ENCODE assay signal across 7 mouse cellular contexts in the genomic region with DNA sequence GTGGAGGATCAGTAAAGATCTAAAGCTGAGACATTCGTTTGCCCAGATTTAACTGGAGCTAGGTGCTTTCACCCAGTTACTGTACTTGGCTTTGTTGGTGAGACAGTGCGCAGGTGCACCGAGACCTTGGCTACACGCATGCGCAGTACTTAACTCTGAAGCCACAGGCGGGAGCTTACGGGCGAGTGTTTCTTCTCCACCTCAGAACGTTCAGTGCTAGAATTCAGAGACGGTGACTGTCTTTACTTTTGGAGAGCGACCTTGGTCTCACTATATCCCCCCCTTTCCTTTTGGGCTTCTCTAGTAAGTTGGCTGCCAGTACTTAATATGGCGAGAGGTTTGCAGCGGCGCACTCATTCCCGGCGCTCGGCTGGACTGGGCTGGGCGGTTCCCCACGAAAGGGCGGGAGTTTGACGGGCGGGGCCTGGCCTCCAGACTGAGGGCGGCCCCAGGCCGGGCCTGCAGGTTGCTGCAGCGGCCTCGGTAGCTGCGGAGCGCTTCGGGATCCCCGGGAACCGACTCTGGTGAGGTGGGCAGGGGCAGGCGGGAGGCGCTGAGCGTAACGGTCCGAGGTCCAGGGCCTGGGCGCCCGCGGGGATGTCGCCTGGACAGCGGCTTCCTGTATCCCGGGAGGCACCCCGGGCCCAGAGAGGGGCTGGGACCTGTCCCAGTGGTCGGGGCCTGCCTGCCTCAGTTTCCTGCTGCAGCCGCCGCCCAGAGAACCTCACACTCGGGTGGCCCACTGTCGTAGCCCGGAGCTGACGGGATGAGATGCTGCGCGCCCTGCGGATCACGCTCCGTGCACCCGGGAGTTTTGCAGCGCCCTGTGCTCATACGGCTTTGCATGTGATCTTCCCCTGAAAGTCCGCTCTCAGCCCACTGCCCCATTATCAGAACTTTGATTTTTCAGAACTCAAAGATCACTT. TPM values are rescaled to one million over a fixed set of nuclear protein-coding genes. Genes with fewer than 3 reads are reported as not detected.
DNase-seq lines count a peak whose midpoint lies in the region; ATAC-seq lines count a peak whose summit lies in the region.

Gene Cep250 (plus strand): TSS at position 325 of the 926 bp plus-strand sequence.

- under 1% methylated on average over 55 of the region's 59 CpGs for WGBS in embryonic facial prominence, embryonic 11.5 days
- WGBS in limb, embryonic 11.5 days, result under 1% methylated on average over 59 of the region's 59 CpGs
- WGBS in midbrain, embryonic 14.5 days, result under 1% methylated on average over 59 of the region's 59 CpGs

- peak; percentile 92 for ATAC-seq in embryonic facial prominence, embryonic 11.5 days (replicated peaks; ENCODE audit: insufficient number of reproducible peaks, low FRiP score, low TSS enrichment, low read depth)
- ATAC-seq in limb, embryonic 11.5 days (ENCODE audit: insufficient number of reproducible peaks, low FRiP score, low TSS enrichment, low read depth), result peak; percentile 95
- peak; percentile 95 for ATAC-seq in midbrain, embryonic 14.5 days (ENCODE audit: low FRiP score, low TSS enrichment)

- peak; percentile 96 for DNase-seq in adrenal gland, postnatal 14 days
- peak; percentile 95 for DNase-seq in embryonic facial prominence, embryonic 11.5 days (ENCODE audit: low spot score)
- DNase-seq in heart, adult 11 months, result peak; percentile 99
- DNase-seq in kidney, adult 18-20 months, result peak; percentile 92
- peak; percentile 94 for DNase-seq in limb, embryonic 11.5 days (ENCODE audit: low spot score)
- peak; percentile 95 for DNase-seq in midbrain, embryonic 14.5 days
- DNase-seq in spleen, adult 18-20 months, result peak; percentile 83 to 84

- no peaks in the 10 kb centered on the region for H3K9me3 ChIP-seq in embryonic facial prominence, embryonic 11.5 days (replicated peaks; ENCODE audit: control insufficient read depth, low read length)
- H3K9me3 ChIP-seq in limb, embryonic 11.5 days (ENCODE audit: control insufficient read depth, low read length), result no peaks in the 10 kb centered on the region
- no peaks in the 10 kb centered on the region for H3K9me3 ChIP-seq in midbrain, embryonic 14.5 days (ENCODE audit: control insufficient read depth, low read length)

- H3K9ac ChIP-seq in embryonic facial prominence, embryonic 11.5 days (replicated peaks; ENCODE audit: low read length), result peak within 1 kb of the TSS; percentile 98
- H3K9ac ChIP-seq in limb, embryonic 11.5 days (ENCODE audit: low read length), result peak within 1 kb of the TSS; percentile 96
- H3K9ac ChIP-seq in midbrain, embryonic 14.5 days (replicated peaks; ENCODE audit: low read length), result peak within 1 kb of the TSS; percentile 91

- no peaks in the 10 kb centered on the region for H3K27me3 ChIP-seq in embryonic facial prominence, embryonic 11.5 days (ENCODE audit: control insufficient read depth, insufficient read depth, low read length)
- no peaks in the 10 kb centered on the region for H3K27me3 ChIP-seq in limb, embryonic 11.5 days (ENCODE audit: control insufficient read depth, insufficient read depth, low read length)
- H3K27me3 ChIP-seq in midbrain, embryonic 14.5 days (ENCODE audit: control insufficient read depth, insufficient read depth, low read length), result no peaks in the 10 kb centered on the region

- no peaks in the 10 kb centered on the region for H3K4me1 ChIP-seq in embryonic facial prominence, embryonic 11.5 days (ENCODE audit: control insufficient read depth, insufficient read depth, low read length)
- no peaks in the 10 kb centered on the region for H3K4me1 ChIP-seq in limb, embryonic 11.5 days (ENCODE audit: control insufficient read depth, insufficient read depth, low read length)
- peaks cover 5% of the 10 kb centered on the region; the same call in 1 of the 2 replicates for H3K4me1 ChIP-seq in midbrain, embryonic 14.5 days (ENCODE audit: control insufficient read depth, insufficient read depth, low read length)

- H3K4me2 ChIP-seq in embryonic facial prominence, embryonic 11.5 days (ENCODE audit: low read depth, low read length), result peak within 1 kb of the TSS; percentile 74
- peak within 1 kb of the TSS; percentile 44 for H3K4me2 ChIP-seq in limb, embryonic 11.5 days (ENCODE audit: low read depth, severe bottlenecking)
- H3K4me2 ChIP-seq in midbrain, embryonic 14.5 days (ENCODE audit: low read length), result peak within 1 kb of the TSS; percentile 75

- H3K4me3 ChIP-seq in embryonic facial prominence, embryonic 11.5 days (ENCODE audit: low read depth, low read length), result peak within 1 kb of the TSS; percentile 93
- H3K4me3 ChIP-seq in limb, embryonic 11.5 days (ENCODE audit: low read depth, low read length), result peak within 1 kb of the TSS; percentile 97
- H3K4me3 ChIP-seq in midbrain, embryonic 14.5 days (replicated peaks; ENCODE audit: low read depth, low read length), result peak within 1 kb of the TSS; percentile 91

- no peaks in the 10 kb centered on the region for H3K36me3 ChIP-seq in embryonic facial prominence, embryonic 11.5 days (replicated peaks; ENCODE audit: control insufficient read depth, insufficient read depth, low read depth, low read length)
- H3K36me3 ChIP-seq in limb, embryonic 11.5 days (ENCODE audit: control insufficient read depth, insufficient read depth, low read length), result peaks cover 2% of the 10 kb centered on the region; the same call in 1 of the 2 replicates
- no peaks in the 10 kb centered on the region for H3K36me3 ChIP-seq in midbrain, embryonic 14.5 days (ENCODE audit: control insufficient read depth, insufficient read depth, low read length)

- H3K27ac ChIP-seq in embryonic facial prominence, embryonic 11.5 days (replicated peaks; ENCODE audit: low read depth, low read length), result peak within 1 kb of the TSS; percentile 82
- peak within 1 kb of the TSS; percentile 84 for H3K27ac ChIP-seq in limb, embryonic 11.5 days (replicated peaks; ENCODE audit: low read depth, low read length)
- H3K27ac ChIP-seq in midbrain, embryonic 14.5 days (replicated peaks; ENCODE audit: low read depth, low read length), result peak within 1 kb of the TSS; percentile 87

RNA-seq across cellular contexts. Expression of gene Cep250, which starts in this region (rescaled TPM):
- 13.1 and 14.9 TPM in 2 replicates for total RNA-seq in adrenal gland, postnatal 14 days (2021)
- polyA plus RNA-seq in embryonic facial prominence, embryonic 11.5 days (2014; fragmentation: Nextera tagmentation; extraction: Ambion mirVana), result 13.4 and 14.0 TPM in 2 replicates
- polyA plus RNA-seq in limb, embryonic 11.5 days (2014; fragmentation: Nextera tagmentation; extraction: Ambion mirVana), result 20.5 and 23.6 TPM in 2 replicates
- 10.6 and 12.8 TPM in 2 replicates for polyA plus RNA-seq in midbrain, embryonic 14.5 days (2014; fragmentation: Nextera tagmentation; extraction: Ambion mirVana)

Comparison
In these comparisons a context has a peak if more than half of its experiments do, and no peak if none do; other contexts are left out.
1. Peak in every context shown above with its lines: DNase-seq, ATAC-seq, H3K4me3 ChIP-seq and H3K27ac ChIP-seq.